Mouse (Mus musculus) neural tube, postnatal 0 days (tissue): Measurements from ENCODE around the gene 1700017D01Rik. TPM values are rescaled to one million over a fixed set of nuclear protein-coding genes. Genes with fewer than 3 reads are reported as not detected.

Source experiments
- polyA plus RNA-seq: library from polyadenylated mRNA; unstranded; fragments of >200 nt; fragmentation: Nextera tagmentation; extraction: Ambion mirVana; gene quantifications from 2 replicates; pipeline ENCODE4 v1.2.1, GENCODE M21; 2015

1700017D01Rik gene
- polyA plus RNA-seq: not detected in 2 replicates

DNA sequence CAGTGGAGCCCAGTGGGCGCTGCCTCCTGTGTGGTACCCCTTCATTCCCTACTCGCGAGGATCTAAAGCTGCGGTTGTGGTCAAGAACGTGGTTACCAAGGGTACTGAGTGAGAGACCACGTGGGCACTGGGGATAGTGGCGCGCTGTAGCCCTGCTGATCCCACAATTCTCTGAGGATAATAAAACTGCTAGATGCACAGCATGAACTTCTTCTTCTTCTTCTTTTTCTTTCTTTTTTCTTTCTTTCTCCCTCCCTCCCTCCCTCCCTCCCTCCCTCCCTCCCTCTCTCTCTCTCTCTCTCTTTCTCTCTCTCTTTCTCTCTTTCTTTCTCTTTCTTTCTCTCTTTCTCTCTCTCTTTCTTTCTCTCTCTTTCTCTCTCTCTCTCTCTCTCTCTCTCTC lies at the start of gene 1700017D01Rik:
Gene 1700017D01Rik (minus strand): TSS at position 101 of the 400 bp plus-strand sequence.

DNA sequence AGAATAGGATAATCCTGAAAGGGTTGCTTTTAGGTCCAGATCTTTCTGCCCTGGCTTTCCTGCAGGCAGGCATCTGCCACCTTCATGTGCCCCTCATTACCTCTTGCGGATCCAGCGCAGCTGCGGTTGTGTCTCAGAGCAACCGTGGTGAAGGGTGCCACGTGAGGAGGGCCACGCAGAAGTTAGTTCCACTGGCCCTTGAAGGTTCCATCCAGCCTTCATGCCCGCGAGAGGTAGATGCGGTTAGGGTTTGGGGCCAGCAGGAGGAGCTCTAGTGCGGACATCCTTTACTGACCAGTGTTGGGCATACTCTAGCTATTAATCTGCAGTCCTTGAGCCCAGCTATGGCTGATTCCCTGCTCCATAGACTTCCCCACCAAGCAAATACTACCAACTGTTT lies 34.5 kb upstream of the 1700017D01Rik start, which contains the start of gene 1700025F22Rik:
Gene 1700025F22Rik (minus strand): TSS at position 149 of the 400 bp plus-strand sequence.

DNA sequence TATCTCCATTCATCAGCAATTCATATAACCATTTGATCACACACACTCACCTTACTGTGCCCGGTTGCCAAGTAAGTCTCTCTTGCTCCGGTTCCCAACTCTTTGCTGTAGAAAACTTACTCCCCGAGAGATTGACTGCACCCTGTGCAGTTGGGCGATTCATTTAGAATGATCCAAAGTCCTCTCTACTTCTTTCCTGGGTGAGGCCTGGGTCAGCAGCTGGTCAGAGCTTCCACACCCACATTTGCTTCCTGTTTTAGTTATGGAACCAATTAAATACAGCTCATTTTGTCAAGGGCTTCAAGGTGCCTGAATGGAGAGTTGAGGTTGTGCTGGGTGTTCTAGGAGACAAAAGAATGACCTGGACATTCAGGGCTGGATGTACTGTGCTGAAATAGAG lies 49.7 kb downstream of the 1700017D01Rik start, which contains the start of gene Ms4a8a:
Gene Ms4a8a (minus strand): TSS at position 169 of the 400 bp plus-strand sequence.

Other genes with a start within 250 kb of the 1700017D01Rik start
- 44.0 and 44.3 TPM in 2 replicates for gene Tmem109, start 248.9 kb downstream of the 1700017D01Rik start, polyA plus RNA-seq
- gene Prpf19, start 235.6 kb downstream of the 1700017D01Rik start, polyA plus RNA-seq: 37.5 and 53.7 TPM in 2 replicates
- 0.31 and 0.43 TPM in 2 replicates for gene Zp1, start 210.2 kb downstream of the 1700017D01Rik start, polyA plus RNA-seq
- 0.11 and 0.18 TPM in 2 replicates for gene Ptgdr2, start 193.7 kb downstream of the 1700017D01Rik start, polyA plus RNA-seq
- gene Ccdc86, start 181.6 kb downstream of the 1700017D01Rik start, polyA plus RNA-seq: 12.8 and 13.1 TPM in 2 replicates
- not detected in 2 replicates for gene Ms4a10, start 156.2 kb downstream of the 1700017D01Rik start, polyA plus RNA-seq
- gene Ms4a15, start 137.6 kb downstream of the 1700017D01Rik start, polyA plus RNA-seq: not detected in 2 replicates
- not detected in 2 replicates for gene Ms4a18, start 112.8 kb downstream of the 1700017D01Rik start, polyA plus RNA-seq
- gene Ms4a8a, start 49.8 kb downstream of the 1700017D01Rik start, polyA plus RNA-seq: not detected in 2 replicates
- gene 1700025F22Rik, start 34.4 kb upstream of the 1700017D01Rik start, polyA plus RNA-seq: not detected in 2 replicates
- not detected in 2 replicates for gene Ms4a13, start 65.9 kb upstream of the 1700017D01Rik start, polyA plus RNA-seq
- not detected in 2 replicates for gene Ms4a12, start 101.6 kb upstream of the 1700017D01Rik start, polyA plus RNA-seq
- 0.08 and 0.11 TPM in 2 replicates for gene Ms4a1, start 135.4 kb upstream of the 1700017D01Rik start, polyA plus RNA-seq
- not detected in 2 replicates for gene Ms4a5, start 153.0 kb upstream of the 1700017D01Rik start, polyA plus RNA-seq
- 0.09 TPM in 1 of 2 replicates, not detected in the other for gene Ms4a14, start 183.6 kb upstream of the 1700017D01Rik start, polyA plus RNA-seq
- 3.3 and 4.8 TPM in 2 replicates for gene Ms4a7, start 205.3 kb upstream of the 1700017D01Rik start, polyA plus RNA-seq
- gene Ms4a4a, start 244.6 kb upstream of the 1700017D01Rik start, polyA plus RNA-seq: 3.2 and 3.3 TPM in 2 replicates